Mouse (Mus musculus): ENCODE data around the gene Irak1. TPM values are rescaled to one million over a fixed set of nuclear protein-coding genes. Genes with fewer than 3 reads are reported as not detected.

Gene Irak1
- total RNA-seq, 2 experiments from 2014 or later, result 53.9 to 83.9 TPM

DNA sequence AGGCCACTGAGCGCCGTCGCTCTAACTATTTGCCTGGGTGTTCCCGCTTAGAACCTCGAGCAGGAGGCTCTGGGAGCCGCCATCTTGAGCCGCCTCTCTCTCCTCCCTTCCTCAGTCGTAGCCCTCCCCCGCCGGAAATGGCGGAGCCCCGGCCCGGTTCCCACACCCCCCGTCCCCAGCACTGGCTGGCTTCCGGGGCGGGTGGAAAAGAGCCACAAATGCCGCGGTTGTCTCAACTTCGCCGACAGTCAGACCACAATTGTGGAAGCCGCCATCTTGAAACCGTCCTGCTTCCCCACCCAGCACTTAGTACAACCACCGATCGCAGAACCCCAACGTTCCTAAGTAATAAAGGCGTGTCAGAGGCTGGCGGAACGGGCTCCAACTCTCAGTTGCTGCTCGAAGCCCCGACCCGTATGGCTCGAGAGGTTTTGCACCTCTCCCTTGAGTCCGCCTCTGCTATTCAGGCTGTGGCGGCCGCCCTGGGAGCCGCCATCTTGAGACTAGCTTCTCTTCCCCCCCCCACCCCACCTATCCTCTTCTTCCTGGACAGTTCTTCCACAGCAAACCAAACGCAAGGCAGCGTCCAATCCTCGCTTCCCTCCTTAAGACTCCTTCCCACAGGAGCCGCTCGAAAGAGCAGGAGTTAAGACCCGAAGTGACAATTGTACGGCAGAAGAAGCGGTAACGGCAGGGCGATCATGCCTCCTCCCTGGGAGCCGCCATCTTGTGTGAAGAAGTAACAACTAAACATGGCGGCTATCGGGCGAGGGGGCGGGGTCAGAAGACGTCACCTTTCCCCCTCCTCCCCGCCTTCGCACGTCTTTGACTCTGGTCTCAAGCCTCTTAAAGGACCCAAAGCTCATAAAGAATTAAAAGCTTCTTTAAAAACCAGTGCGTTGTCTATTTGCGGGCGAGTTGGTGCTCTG is 57.2 kb downstream of the Irak1 start, which contains the start of gene Hcfc1:
Gene Hcfc1 (minus strand): TSS at position 110 of the 929 bp plus-strand sequence.
- peak; percentile 46 for ATAC-seq (replicated peaks; ENCODE audit: poor library complexity)

DNA sequence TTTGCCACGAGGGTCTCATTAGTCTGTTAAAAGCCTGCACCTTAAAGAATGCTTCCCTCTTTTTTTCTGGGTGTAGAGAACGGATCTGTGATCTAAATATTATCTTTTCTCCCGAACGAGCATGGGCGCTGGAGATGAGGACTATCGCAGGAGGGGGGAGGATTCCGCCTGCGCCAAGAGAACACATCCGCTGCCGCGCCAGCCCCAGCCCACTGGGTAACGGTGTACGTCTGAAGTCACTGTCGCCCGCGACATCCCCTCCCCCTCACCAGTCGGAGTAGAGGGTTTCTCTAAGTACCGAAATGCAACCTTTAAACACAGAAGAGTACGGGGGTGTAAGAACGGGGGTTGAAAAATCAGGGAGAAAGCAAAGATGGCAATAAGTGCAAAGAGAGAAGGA is 58.4 kb downstream of the Irak1 start:
- ATAC-seq (replicated peaks; ENCODE audit: poor library complexity), result no peak

DNA sequence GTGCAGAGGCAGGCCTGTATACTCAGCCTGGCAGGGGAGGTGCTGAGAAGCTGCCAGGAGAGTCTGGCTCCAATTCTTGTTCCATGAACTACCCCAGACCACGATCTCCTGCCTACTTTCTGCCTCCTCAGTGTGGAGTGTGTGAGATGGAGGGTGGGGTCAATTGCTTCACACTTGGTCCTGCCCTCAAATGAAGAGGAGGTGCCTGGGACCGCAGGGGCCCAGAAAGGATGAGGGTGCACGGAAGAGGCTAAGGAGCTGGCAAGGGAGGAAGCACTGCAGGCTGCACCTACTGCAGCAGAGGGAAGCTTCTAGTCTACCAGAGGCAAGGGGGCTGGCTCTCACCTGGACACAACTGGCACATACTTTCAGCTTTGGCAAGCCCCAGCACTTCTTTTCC is 59.4 kb downstream of the Irak1 start:
- ATAC-seq (replicated peaks; ENCODE audit: poor library complexity), result peak; percentile 37

Other genes starting within 250 kb of the Irak1 start
- gene Srpk3, start 249.5 kb downstream of the Irak1 start, total RNA-seq (2015), result not detected in 2 replicates
- gene Srpk3, start 249.5 kb downstream of the Irak1 start, total RNA-seq (2017), result 0.20 TPM in 1 of 2 replicates, not detected in the other
- gene Idh3g, start 237.0 kb downstream of the Irak1 start, total RNA-seq (2015), result 376 and 396 TPM in 2 replicates
- 231 and 238 TPM in 2 replicates for gene Idh3g, start 237.0 kb downstream of the Irak1 start, total RNA-seq (2017)
- gene Ssr4, start 236.9 kb downstream of the Irak1 start, total RNA-seq (2015), result 537 and 612 TPM in 2 replicates
- 295 and 337 TPM in 2 replicates for gene Ssr4, start 236.9 kb downstream of the Irak1 start, total RNA-seq (2017)
- gene Pdzd4, start 198.9 kb downstream of the Irak1 start, total RNA-seq (2015), result 0.32 and 0.51 TPM in 2 replicates
- 1.2 and 2.1 TPM in 2 replicates for gene Pdzd4, start 198.9 kb downstream of the Irak1 start, total RNA-seq (2017)
- not detected in 2 replicates for gene Avpr2, start 131.8 kb downstream of the Irak1 start, total RNA-seq (2015)
- gene Avpr2, start 131.8 kb downstream of the Irak1 start, total RNA-seq (2017), result 0.12 and 0.30 TPM in 2 replicates
- gene L1cam, start 127.8 kb downstream of the Irak1 start, total RNA-seq (2015), result 1.3 and 1.5 TPM in 2 replicates
- 0.17 and 0.46 TPM in 2 replicates for gene L1cam, start 127.8 kb downstream of the Irak1 start, total RNA-seq (2017)
- gene Arhgap4, start 102.0 kb downstream of the Irak1 start, total RNA-seq (2015), result 21.8 and 25.2 TPM in 2 replicates
- 39.2 and 40.1 TPM in 2 replicates for gene Arhgap4, start 102.0 kb downstream of the Irak1 start, total RNA-seq (2017)
- 115 and 125 TPM in 2 replicates for gene Naa10, start 102.0 kb downstream of the Irak1 start, total RNA-seq (2015)
- 169 and 186 TPM in 2 replicates for gene Naa10, start 102.0 kb downstream of the Irak1 start, total RNA-seq (2017)
- gene Renbp, start 93.1 kb downstream of the Irak1 start, total RNA-seq (2015), result 7.5 and 7.6 TPM in 2 replicates
- gene Renbp, start 93.1 kb downstream of the Irak1 start, total RNA-seq (2017), result 17.6 and 33.4 TPM in 2 replicates
- 125 and 129 TPM in 2 replicates for gene Hcfc1, start 57.6 kb downstream of the Irak1 start, total RNA-seq (2015)
- gene Hcfc1, start 57.6 kb downstream of the Irak1 start, total RNA-seq (2017), result 52.3 and 61.8 TPM in 2 replicates
- gene Opn1mw, start 103.5 kb upstream of the Irak1 start, total RNA-seq (2015), result not detected in 2 replicates
- not detected in 2 replicates for gene Opn1mw, start 103.5 kb upstream of the Irak1 start, total RNA-seq (2017)
- 16.3 and 16.9 TPM in 2 replicates for gene Mecp2, start 111.4 kb upstream of the Irak1 start, total RNA-seq (2015)
- 15.3 and 18.8 TPM in 2 replicates for gene Mecp2, start 111.4 kb upstream of the Irak1 start, total RNA-seq (2017)
- not detected in 2 replicates for gene Tex28, start 143.9 kb upstream of the Irak1 start, total RNA-seq (2015)
- gene Tex28, start 143.9 kb upstream of the Irak1 start, total RNA-seq (2017), result not detected in 2 replicates
- gene Tktl1, start 153.3 kb upstream of the Irak1 start, total RNA-seq (2015), result not detected in 2 replicates
- gene Tktl1, start 153.3 kb upstream of the Irak1 start, total RNA-seq (2017), result not detected in 2 replicates
- 158 and 196 TPM in 2 replicates for gene Flna, start 225.9 kb upstream of the Irak1 start, total RNA-seq (2015)
- gene Flna, start 225.9 kb upstream of the Irak1 start, total RNA-seq (2017), result 495 and 504 TPM in 2 replicates
- gene Emd, start 230.8 kb upstream of the Irak1 start, total RNA-seq (2015), result 77.1 and 82.8 TPM in 2 replicates
- gene Emd, start 230.8 kb upstream of the Irak1 start, total RNA-seq (2017), result 86.7 and 91.7 TPM in 2 replicates
- gene Rpl10, start 246.9 kb upstream of the Irak1 start, total RNA-seq (2015), result 3,920 and 4,047 TPM in 2 replicates
- gene Rpl10, start 246.9 kb upstream of the Irak1 start, total RNA-seq (2017), result 1,333 and 1,759 TPM in 2 replicates